Mouse (Mus musculus) hindbrain, embryonic 10.5 days (tissue): ENCODE results near the gene Slc25a18. TPM values are rescaled to one million over a fixed set of nuclear protein-coding genes. Genes with fewer than 3 reads are reported as not detected.

ENCODE experiments used
- DNase-seq: peaks from one replicate; pipeline ENCODE4 v3.0.0-alpha.2; 2017; ENCODE audit warnings: low spot score
- H3K27ac ChIP-seq: fragments of 300-500 bp; sonication (generic); 2 replicates; pipeline ENCODE4 v1.5.1; 2016; ENCODE audit warnings: mild to moderate bottlenecking, moderate library complexity
- H3K27me3 ChIP-seq: fragments of 300-500 bp; sonication (generic); 2 replicates; pipeline ENCODE4 v1.6.1; 2016; ENCODE audit warnings: mild to moderate bottlenecking; ENCODE audit not compliant: poor library complexity, insufficient read depth, severe bottlenecking
- H3K36me3 ChIP-seq: fragments of 300-500 bp; sonication (generic); 2 replicates; pipeline ENCODE4 v1.6.1; 2016; ENCODE audit warnings: mild to moderate bottlenecking, moderate library complexity
- H3K4me1 ChIP-seq: fragments of 300-500 bp; sonication (generic); replicated peaks from 2 replicates; pipeline ENCODE4 v1.6.1; 2016; ENCODE audit warnings: mild to moderate bottlenecking
- H3K4me3 ChIP-seq: fragments of 300-500 bp; sonication (generic); 2 replicates; pipeline ENCODE4 v1.5.1; 2016; ENCODE audit warnings: mild to moderate bottlenecking, moderate library complexity
- H3K9me3 ChIP-seq: fragments of 300-500 bp; sonication (generic); 2 replicates; pipeline ENCODE4 v1.6.1; 2016; ENCODE audit warnings: mild to moderate bottlenecking, moderate library complexity
- WGBS: fragments of 180-500 bp; shearing (Covaris S2); methylation state at CpG from one replicate; pipeline ENCODE4 v1.1.7; 2016; 5-methylcytosine and 5-hydroxymethylcytosine counted together
- polyA plus RNA-seq: library from polyadenylated mRNA; unstranded; fragments of >200 nt; fragmentation: Nextera tagmentation; extraction: Ambion mirVana; gene quantifications from 2 replicates; pipeline ENCODE4 v1.2.1, GENCODE M21; 2016

Slc25a18 gene
- polyA plus RNA-seq, 1 experiment from 2014 or later, result 1.4 TPM

- peaks cover 13% of the 10 kb centered on the region for H3K36me3 ChIP-seq
- H3K27me3 ChIP-seq, result no peaks in the 10 kb centered on the region
- H3K4me1 ChIP-seq, result peaks cover 18% of the 10 kb centered on the region
- no peak overlapping the region for H3K27ac ChIP-seq
- WGBS, result 92% methylated on average over 4 of the region's 4 CpGs
- 0 out of 2 replicates have a peak, but pooled peaks cover 4% of the 10 kb centered on the region for H3K9me3 ChIP-seq
- DNase-seq, result no peak
- no peak overlapping the region for H3K4me3 ChIP-seq
These were observed 61.5 kb downstream of the Slc25a18 start for GRCm38 (mm10) chr6:120834766-120835321.

- DNase-seq, result peak; percentile 97
- Histone ChIP-seq H3K27ac (peak within 1 kb of the TSS; percentile 99), H3K4me3 (peak within 1 kb of the TSS; percentile 98), H3K27me3 (no peaks in the 10 kb centered on the region), H3K4me1 (peaks cover 18% of the 10 kb centered on the region), H3K9me3 (0 out of 2 replicates have a peak, but pooled peaks cover 4% of the 10 kb centered on the region), H3K36me3 (peaks cover 22% of the 10 kb centered on the region)
- 5% methylated on average over 40 of the region's 40 CpGs for WGBS
These were observed 62.3 kb downstream of the Slc25a18 start, which contains the start of gene Bcl2l13 for GRCm38 (mm10) chr6:120835474-120836374. Gene Bcl2l13, plus strand, starts transcription at chr6:120836212.

GRCm38 (mm10) chr6:120836389-120837151 is 63.2 kb downstream of the Slc25a18 start:
- 5% methylated on average over 37 of the region's 37 CpGs for WGBS
- Histone ChIP-seq H3K27me3 (no peaks in the 10 kb centered on the region), H3K4me1 (peaks cover 18% of the 10 kb centered on the region), H3K4me3 (peak overlapping the region; percentile 98), H3K9me3 (0 out of 2 replicates have a peak, but pooled peaks cover 4% of the 10 kb centered on the region), H3K36me3 (peaks cover 24% of the 10 kb centered on the region), H3K27ac (peak overlapping the region; percentile 99)
- DNase-seq, result no peak

GRCm38 (mm10) chr6:120837152-120837530 is 63.8 kb downstream of the Slc25a18 start:
- Histone ChIP-seq H3K9me3 (0 out of 2 replicates have a peak, but pooled peaks cover 4% of the 10 kb centered on the region), H3K27ac (peak overlapping the region; percentile 99; the same call in 1 of the 2 replicates), H3K36me3 (peaks cover 24% of the 10 kb centered on the region), H3K4me1 (peaks cover 18% of the 10 kb centered on the region), H3K27me3 (no peaks in the 10 kb centered on the region), H3K4me3 (peak overlapping the region; percentile 98)
- WGBS, result 70% methylated on average over 1 of the region's 1 CpGs
- no peak for DNase-seq

- H3K4me3 ChIP-seq, result no peak overlapping the region
- H3K36me3 ChIP-seq, result peaks cover 30% of the 10 kb centered on the region
- WGBS, result 96% methylated on average over 7 of the region's 7 CpGs
- H3K27ac ChIP-seq, result no peak overlapping the region
- no peaks in the 10 kb centered on the region for H3K27me3 ChIP-seq
- peaks cover 18% of the 10 kb centered on the region for H3K4me1 ChIP-seq
- H3K9me3 ChIP-seq, result 0 out of 2 replicates have a peak, but pooled peaks cover 4% of the 10 kb centered on the region
- no peak for DNase-seq
These were observed 66.9 kb downstream of the Slc25a18 start for GRCm38 (mm10) chr6:120840258-120840657.

GRCm38 (mm10) chr6:120841754-120842153 is 68.4 kb downstream of the Slc25a18 start:
- Histone ChIP-seq H3K4me3 (no peak overlapping the region), H3K9me3 (0 out of 2 replicates have a peak, but pooled peaks cover 4% of the 10 kb centered on the region), H3K27me3 (no peaks in the 10 kb centered on the region), H3K4me1 (peaks cover 10% of the 10 kb centered on the region), H3K27ac (no peak overlapping the region), H3K36me3 (peaks cover 30% of the 10 kb centered on the region)
- WGBS, result 96% methylated on average over 5 of the region's 5 CpGs
- no peak for DNase-seq

Other genes with a start within 250 kb of the Slc25a18 start
- 21.3 and 22.2 TPM in 2 replicates for gene Hdhd5, start 242.3 kb upstream of the Slc25a18 start, polyA plus RNA-seq
- gene Cecr2, start 107.2 kb upstream of the Slc25a18 start, polyA plus RNA-seq, result 14.3 and 16.5 TPM in 2 replicates
- gene Atp6v1e1, start 49.2 kb downstream of the Slc25a18 start, polyA plus RNA-seq, result 136 and 166 TPM in 2 replicates
- 41.3 and 45.0 TPM in 2 replicates for gene Bcl2l13, start 62.6 kb downstream of the Slc25a18 start, polyA plus RNA-seq
- 15.7 and 17.5 TPM in 2 replicates for gene Bid, start 143.3 kb downstream of the Slc25a18 start, polyA plus RNA-seq